Mouse (Mus musculus) testis, adult 2 months (tissue): Measurements from ENCODE around the gene Rp2.

Experiments used
- CTCF ChIP-seq: fragments of 200-500 bp; IDR thresholded peaks from 2 replicates; pipeline ENCODE4 v1.5.1; 2012; ENCODE audit warnings: low read depth, mild to moderate bottlenecking, inconsistent platforms, low read length, moderate library complexity; ENCODE audit not compliant: control insufficient read depth, insufficient read depth, insufficient replicate concordance
- POLR2A ChIP-seq: fragments of 200-500 bp; IDR thresholded peaks from 2 replicates; pipeline ENCODE4 v1.6.1; 2012; ENCODE audit warnings: low read depth, mild to moderate bottlenecking, inconsistent platforms, low read length, moderate library complexity; ENCODE audit not compliant: control insufficient read depth

DNA sequence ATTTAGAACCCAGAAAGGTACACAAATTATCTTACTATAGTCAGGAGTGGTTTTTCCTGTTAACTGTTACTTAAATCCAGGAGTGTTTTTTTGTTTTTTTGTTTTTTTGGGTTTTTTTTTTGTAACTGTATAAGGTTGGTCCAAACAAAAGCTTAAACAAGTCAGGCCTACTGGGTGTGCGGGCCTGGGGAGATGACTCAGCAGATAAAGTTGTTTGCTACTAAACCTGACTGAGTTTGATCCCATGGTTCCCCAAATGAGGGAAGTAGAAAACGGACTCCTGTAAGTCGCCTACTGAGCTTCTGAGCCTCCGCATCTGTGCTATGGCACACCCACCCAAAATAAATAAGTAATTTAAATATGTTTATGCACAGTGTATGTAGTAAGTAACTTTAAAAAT, 55.3 kb downstream of the Rp2 start:
- no peak for TF ChIP-seq POLR2A
- TF ChIP-seq CTCF, result no peak
